Mouse (Mus musculus): ENCODE data around the gene Samd7. TPM values are rescaled to one million over a fixed set of nuclear protein-coding genes. Genes with fewer than 3 reads are reported as not detected.

Samd7 gene
- polyA plus RNA-seq (2012; rRNA removed), result 0.02 and 0.04 TPM in 2 replicates

GRCm38 (mm10) chr3:30746006-30746405, at the start of gene Samd7:
Gene Samd7 (plus strand): TSS chr3:30746293.

GRCm38 (mm10) chr3:30699711-30700505, 46.2 kb upstream of the Samd7 start, which contains the start of gene Lrrc31:
Gene Lrrc31 (minus strand): TSS chr3:30699843.

GRCm38 (mm10) chr3:30792737-30793402, 46.8 kb downstream of the Samd7 start, which contains the start of gene Sec62:
Gene Sec62 (plus strand): TSS chr3:30792875.

Other genes starting within 250 kb of the Samd7 start
- 1.0 and 1.2 TPM in 2 replicates for gene Mecom, start 198.3 kb upstream of the Samd7 start, polyA plus RNA-seq (2012; rRNA removed)
- not detected in 2 replicates for gene Actrt3, start 146.4 kb upstream of the Samd7 start, polyA plus RNA-seq (2012; rRNA removed)
- gene Mynn, start 144.2 kb upstream of the Samd7 start, polyA plus RNA-seq (2012; rRNA removed), result 5.1 and 5.7 TPM in 2 replicates
- gene Lrriq4, start 101.8 kb upstream of the Samd7 start, polyA plus RNA-seq (2012; rRNA removed), result not detected in 2 replicates
- gene Lrrc34, start 98.4 kb upstream of the Samd7 start, polyA plus RNA-seq (2012; rRNA removed), result 0.02 and 0.05 TPM in 2 replicates
- gene Lrrc31, start 46.5 kb upstream of the Samd7 start, polyA plus RNA-seq (2012; rRNA removed), result not detected in 2 replicates
- 32.6 and 33.7 TPM in 2 replicates for gene Sec62, start 46.6 kb downstream of the Samd7 start, polyA plus RNA-seq (2012; rRNA removed)
- 2.5 and 3.2 TPM in 2 replicates for gene Gpr160, start 109.7 kb downstream of the Samd7 start, polyA plus RNA-seq (2012; rRNA removed)
- 3.3 and 4.0 TPM in 2 replicates for gene Phc3, start 223.1 kb downstream of the Samd7 start, polyA plus RNA-seq (2012; rRNA removed)
- 5.9 and 6.9 TPM in 2 replicates for gene Prkci, start 249.5 kb downstream of the Samd7 start, polyA plus RNA-seq (2012; rRNA removed)

Data from liver, embryonic 18 days (tissue).